In the genomic region with DNA sequence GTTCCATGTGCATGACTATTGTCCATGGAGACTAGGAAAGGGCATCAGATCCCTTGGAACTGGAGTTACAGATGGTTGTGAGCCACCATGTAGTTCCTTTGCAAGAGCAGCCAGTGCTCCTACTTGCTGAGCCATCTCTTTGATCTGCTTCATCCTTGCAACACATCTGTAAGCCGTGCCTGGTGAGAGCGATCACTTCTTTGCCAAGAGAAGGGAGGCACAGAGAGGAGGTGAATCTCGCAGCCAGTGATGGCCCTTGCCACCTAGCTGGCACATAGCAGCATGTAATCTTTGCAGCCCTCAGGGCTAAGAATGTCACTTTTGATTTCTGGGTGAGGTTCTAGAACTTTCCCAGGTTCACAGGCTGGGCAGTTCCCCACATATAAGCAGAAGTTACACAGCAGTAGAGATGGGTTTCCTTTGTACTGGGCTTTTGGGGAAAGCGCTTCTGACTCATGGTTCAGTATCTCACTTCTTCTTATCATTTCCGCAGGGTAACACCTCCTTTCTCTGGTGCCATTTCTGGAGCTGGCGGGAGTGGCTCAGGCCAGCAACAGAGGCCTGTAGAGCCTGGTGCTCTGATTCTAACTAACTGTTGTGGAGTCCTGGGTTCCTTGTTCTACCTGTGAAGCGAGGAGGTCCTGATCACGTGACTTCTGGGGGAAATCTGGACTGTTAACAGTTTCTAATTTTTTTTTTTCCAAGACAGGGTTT, we compare ENCODE assay signal across 11 mouse cellular contexts. TPM values are rescaled to one million over a fixed set of nuclear protein-coding genes. Genes with fewer than 3 reads are reported as not detected.
DNase-seq lines count a peak whose midpoint lies in the region; ATAC-seq and TF ChIP-seq lines count a peak whose summit lies in the region.
"Had no signal": no experiment of that assay in that cellular context is flagged by ENCODE, and none has a peak within 500 bp of the region (broad histone marks: within the 10 kb centered on the region; RNA-seq: fewer than 3 reads in every experiment).

No protein-coding gene starts in this region.

- H3K79me2 ChIP-seq in CH12.LX (replicated peaks; ENCODE audit: control insufficient read depth, extremely low read depth, insufficient read depth, poor library complexity, severe bottlenecking) = no peaks in the 10 kb centered on the region

- TF ChIP-seq RAD21 in CH12.LX (IDR thresholded peaks at IDR 0.05; ENCODE audit: low read depth, low read length) = no peak; the same call in none of the 2 replicates

- peak; percentile 95 for TF ChIP-seq EP300 in CH12.LX (IDR thresholded peaks at IDR 0.05; ENCODE audit: low read length)

- H3K4me1 ChIP-seq in CH12.LX (ENCODE audit: control insufficient read depth in 1 of 2, insufficient read depth in 2 of 2) = peaks cover 23 to 67% of the 10 kb centered on the region in 2 experiments
- peaks cover 2% of the 10 kb centered on the region for H3K4me1 ChIP-seq in forebrain, embryonic 15.5 days

- peak overlapping the region; percentile 1; the same call in 1 of the 2 replicates for H3K9ac ChIP-seq in CH12.LX (ENCODE audit: insufficient read depth, low read depth)
- H3K9ac ChIP-seq in forebrain, embryonic 15.5 days (replicated peaks) = no peak overlapping the region
- H3K9ac ChIP-seq: forebrain, embryonic 13.5 days; midbrain, embryonic 12.5 days had no signal

- peak; percentile 26 for DNase-seq in layer of hippocampus, adult 9-11 months
- no peak for DNase-seq in layer of hippocampus, postnatal 14 days (ENCODE audit: low spot score in 2 of 2)
- peak; percentile 90 for DNase-seq in CH12.LX (ENCODE audit: extremely low read depth)
- peak; percentile 76 to 81 for DNase-seq in natural killer cell, adult 2 months (ENCODE audit: low spot score in 2 of 2)
- no peak for DNase-seq in cerebellum, postnatal 10 days
- no peak for DNase-seq in adrenal gland, postnatal 10 days

- H3K9me3 ChIP-seq in CH12.LX (replicated peaks; ENCODE audit: low read length) = peaks cover 7% of the 10 kb centered on the region
- H3K9me3 ChIP-seq in forebrain, embryonic 15.5 days = no peaks in the 10 kb centered on the region
- H3K9me3 ChIP-seq: forebrain, embryonic 13.5 days; midbrain, embryonic 12.5 days had no signal

- ATAC-seq in inflammation-experienced regulatory T-cells, adult 6 months = peak; percentile 60
- ATAC-seq in forebrain, embryonic 15.5 days (replicated peaks) = no peak
- ATAC-seq: forebrain, embryonic 13.5 days had no signal

- 84% methylated on average over 8 of the region's 8 CpGs for WGBS in forebrain, embryonic 15.5 days

- dilution Hi-C loops in CH12.LX (cut with MboI; ENCODE audit: extremely low pct_ligation_motif_present, extremely low pct_unique_long_range_greater_than_20kb, low sequenced_read_pairs) = no loop called here

- TF ChIP-seq CTCF in CH12.LX (conservative IDR thresholded peaks at IDR 0.05 in 1 of 2, IDR thresholded peaks at IDR 0.05 in 1 of 2; ENCODE audit: low read depth in 2 of 2, low read length in 2 of 2) = no peak

- peak; percentile 61 for TF ChIP-seq POLR2A in CH12.LX (IDR thresholded peaks at IDR 0.05; ENCODE audit: low read depth, low read length)

- H3K36me3 ChIP-seq in CH12.LX (replicated peaks in 1 of 2; ENCODE audit: control insufficient read depth in 1 of 2, insufficient read depth in 1 of 2, low read length in 1 of 2) = no peaks in the 10 kb centered on the region
- H3K36me3 ChIP-seq in forebrain, embryonic 15.5 days = no peaks in the 10 kb centered on the region
- H3K36me3 ChIP-seq: midbrain, embryonic 12.5 days had no signal

- peak overlapping the region; percentile 95 for H3K27ac ChIP-seq in CH12.LX (ENCODE audit: insufficient read depth, low read depth)
- no peak overlapping the region for H3K27ac ChIP-seq in forebrain, embryonic 15.5 days (replicated peaks)
- H3K27ac ChIP-seq: forebrain, embryonic 13.5 days; kidney, postnatal 0 days; midbrain, embryonic 12.5 days had no signal

- no peaks in the 10 kb centered on the region for H3K27me3 ChIP-seq in CH12.LX (replicated peaks)
- no peaks in the 10 kb centered on the region for H3K27me3 ChIP-seq in forebrain, embryonic 15.5 days
- H3K27me3 ChIP-seq: forebrain, embryonic 13.5 days; midbrain, embryonic 12.5 days had no signal

- in situ Hi-C loops in CH12.LX (cut with MboI; ENCODE audit: low pct_ligation_motif_present, low pct_unique_long_range_greater_than_20kb, low sequenced_read_pairs) = no loop called here

- H3K4me3 ChIP-seq in CH12.LX (replicated peaks in 1 of 3; ENCODE audit: low read depth in 2 of 3, low read length in 2 of 3, poor library complexity in 1 of 3) = peak overlapping the region in 2 of 3 experiments; percentile 0 to 32
- H3K4me3 ChIP-seq in forebrain, embryonic 15.5 days = no peak overlapping the region
- H3K4me3 ChIP-seq: forebrain, embryonic 13.5 days; midbrain, embryonic 12.5 days had no signal

- peak overlapping the region; percentile 17 for H3K4me2 ChIP-seq in CH12.LX (ENCODE audit: insufficient read depth, low read depth, poor library complexity, severe bottlenecking)
- no peak overlapping the region for H3K4me2 ChIP-seq in forebrain, embryonic 15.5 days (replicated peaks)
- H3K4me2 ChIP-seq: forebrain, embryonic 13.5 days; midbrain, embryonic 12.5 days had no signal

TF ChIP-seq in CH12.LX, 34 proteins besides CTCF, POLR2A, EP300 and RAD21:
- TF ChIP-seq UBTF (IDR thresholded peaks at IDR 0.05; ENCODE audit: low read depth, low read length) (0 out of 2 replicates have a peak, but pooled peaks have one; percentile 56), MAX (IDR thresholded peaks at IDR 0.05; ENCODE audit: low read length) (peak; percentile 53; the same call in 1 of the 2 replicates), BHLHE40 (IDR thresholded peaks at IDR 0.05; ENCODE audit: low read depth, low read length) (peak; percentile 74), ZNF384 (IDR thresholded peaks at IDR 0.05; ENCODE audit: low read depth, low read length) (peak; percentile 69), ETS1 (conservative IDR thresholded peaks at IDR 0.05; ENCODE audit: low read depth, low read length) (peak; percentile 87), ELF1 (IDR thresholded peaks at IDR 0.05; ENCODE audit: low read depth, low read length) (0 out of 2 replicates have a peak, but pooled peaks have one; percentile 30), TCF12 (IDR thresholded peaks at IDR 0.05; ENCODE audit: low read depth, low read length) (peak; percentile 79), MXI1 (IDR thresholded peaks at IDR 0.05; ENCODE audit: low read depth, low read length) (peak; percentile 95), MAFK (IDR thresholded peaks at IDR 0.05; ENCODE audit: insufficient replicate concordance, low read length) (0 out of 2 replicates have a peak, but pooled peaks have one; percentile 73), CHD2 (IDR thresholded peaks at IDR 0.05; ENCODE audit: low read length) (peak; percentile 68; the same call in 1 of the 2 replicates), KAT2A (IDR thresholded peaks at IDR 0.05; ENCODE audit: insufficient replicate concordance, low read length) (0 out of 2 replicates have a peak, but pooled peaks have one; percentile 53), ZC3H11A (IDR thresholded peaks at IDR 0.05; ENCODE audit: low read depth, low read length) (no peak), SIN3A (IDR thresholded peaks at IDR 0.05; ENCODE audit: low read length) (no peak; the same call in 1 of the 2 replicates), CHD1 (IDR thresholded peaks at IDR 0.05; ENCODE audit: low read depth, low read length) (0 out of 2 replicates have a peak, but pooled peaks have one; percentile 16), POLR2AphosphoS2 (IDR thresholded peaks at IDR 0.05; ENCODE audit: low read depth, low read length) (no peak), RCOR1 (conservative IDR thresholded peaks at IDR 0.05; ENCODE audit: low read depth, low read length) (peak; percentile 85), USF1 (IDR thresholded peaks at IDR 0.05; ENCODE audit: low read depth, low read length) (peak; percentile 80), NRF1 (IDR thresholded peaks at IDR 0.05; ENCODE audit: low read depth, low read length) (peak; percentile 49), MAZ (IDR thresholded peaks at IDR 0.05; ENCODE audit: low read depth, low read length) (0 out of 2 replicates have a peak, but pooled peaks have one; percentile 31), JUND (conservative IDR thresholded peaks at IDR 0.05; ENCODE audit: low read depth, low read length) (peak; percentile 76; the same call in 1 of the 2 replicates), NELFE (IDR thresholded peaks at IDR 0.05; ENCODE audit: low read depth, low read length) (no peak), ZMIZ1 (IDR thresholded peaks at IDR 0.05; ENCODE audit: low read depth, low read length) (no peak), MYC (IDR thresholded peaks at IDR 0.05; ENCODE audit: low read depth, low read length) (peak; percentile 80), USF2 (conservative IDR thresholded peaks at IDR 0.05; ENCODE audit: low read depth, low read length) (peak; percentile 83), SMC3 (IDR thresholded peaks at IDR 0.05; ENCODE audit: low read depth, low read length) (no peak), ZKSCAN1 (IDR thresholded peaks at IDR 0.05; ENCODE audit: borderline replicate concordance, low read depth, low read length) (no peak), TBP (conservative IDR thresholded peaks at IDR 0.05; ENCODE audit: low read depth, low read length) (peak; percentile 63; the same call in 1 of the 2 replicates), IRF4 (IDR thresholded peaks at IDR 0.05; ENCODE audit: low read depth, low read length) (peak; percentile 97), E2F4 (IDR thresholded peaks at IDR 0.05; ENCODE audit: insufficient replicate concordance, low read depth, low read length) (peak; percentile 57; the same call in 1 of the 2 replicates), JUN (IDR thresholded peaks at IDR 0.05; ENCODE audit: insufficient read depth, low read depth, low read length) (peak; percentile 69), PAX5 (IDR thresholded peaks at IDR 0.05; ENCODE audit: low read length) (no peak), MEF2A (IDR thresholded peaks at IDR 0.05; ENCODE audit: borderline replicate concordance, low read depth, low read length) (peak; percentile 85), GABPA (IDR thresholded peaks at IDR 0.05; ENCODE audit: insufficient replicate concordance, low read depth, low read length) (no peak), HCFC1 (IDR thresholded peaks at IDR 0.05; ENCODE audit: low read depth, low read length) (no peak; the same call in 1 of the 2 replicates)

RNA-seq across cellular contexts. Expression of a gene that starts 15.5 kb away (rescaled TPM):
- total RNA-seq in layer of hippocampus, postnatal 14 days (2021) = 1 to 10 TPM; 1.1 to 3.0 TPM
- total RNA-seq in CH12.LX (2012; rRNA removed) = 99.2 and 151 TPM in 2 replicates
- 58.8 and 66.9 TPM in 2 replicates for total RNA-seq in CH12.LX (2014; rRNA removed)
- polyA plus RNA-seq in CH12.LX (2012; ENCODE audit: insufficient read length, low read depth) = 46.4 and 47.9 TPM in 2 replicates
- 100 to 1,000 TPM; 240 to 310 (median 304) TPM for polyA plus RNA-seq in inflammation-experienced regulatory T-cells, adult 6 months (2017; shearing (Covaris generic))
- 0.46 and 1.6 TPM in 2 replicates for polyA plus RNA-seq in forebrain, embryonic 15.5 days (2015; fragmentation: Nextera tagmentation; extraction: Ambion mirVana)
- total RNA-seq in adrenal gland, postnatal 10 days (2021) = 1 to 10 TPM; 3.5 to 3.7 TPM

Comparison
In these comparisons a context has a peak if more than half of its experiments do, and no peak if none do; other contexts are left out.
1. DNase-seq: peak in layer of hippocampus, adult 9-11 months (single experiment), CH12.LX (single experiment) and natural killer cell, adult 2 months (2 of 2); none in layer of hippocampus, postnatal 14 days (0 of 2), cerebellum, postnatal 10 days (0 of 2) and adrenal gland, postnatal 10 days (single experiment).
2. RNA of a gene that starts 15.5 kb away (total RNA-seq): 58.8 to 151 TPM in CH12.LX; 3.5 to 3.7 TPM in adrenal gland, postnatal 10 days and 1.1 to 3.0 TPM in layer of hippocampus, postnatal 14 days; every median in the first group is over 10 times any median in the second.